Mouse (Mus musculus) bone marrow, adult 2 months (tissue): ENCODE measurements around the gene Npr3.

ENCODE experiments used
- CTCF ChIP-seq: fragments of 200-500 bp; IDR thresholded peaks from 2 replicates; pipeline ENCODE4 v1.5.1; 2011; ENCODE audit warnings: low read length, control low read depth; ENCODE audit not compliant: control insufficient read depth, insufficient read depth
- POLR2A ChIP-seq: fragments of 200-500 bp; IDR thresholded peaks from 2 replicates; pipeline ENCODE4 v1.6.1; 2011; ENCODE audit warnings: low read depth, mild to moderate bottlenecking, control low read depth, low read length, borderline replicate concordance; ENCODE audit not compliant: control insufficient read depth

GRCm38 (mm10) chr15:11904848-11905672 is 2.0 kb downstream of the Npr3 start:
- TF ChIP-seq POLR2A, result no peak
- TF ChIP-seq CTCF, result no peak
